ENCODE assay signal across 8 mouse cellular contexts in genomic region chr10:76468203-76469162, GRCm38 (mm10). TPM values are rescaled to one million over a fixed set of nuclear protein-coding genes. Genes with fewer than 3 reads are reported as not detected.
DNase-seq lines count a peak whose midpoint lies in the region; ATAC-seq and TF ChIP-seq lines count a peak whose summit lies in the region.

TSS of gene Mcm3ap (plus strand) at chr10:76468927.
TSS of gene Ybey (minus strand) at chr10:76469114.

- DNase-seq in WW6 (ENCODE audit: low read depth, low spot score) = peak; percentile 75
- DNase-seq in cerebellum, postnatal 4 days (ENCODE audit: low spot score in 2 of 2) = peak; percentile 78 to 88
- DNase-seq in gastrocnemius, adult 2 months = peak; percentile 94
- peak; percentile 95 for DNase-seq in hindbrain, postnatal 0 days (ENCODE audit: low spot score)
- peak; percentile 88 to 91 for DNase-seq in left cerebral cortex, adult 2 months (ENCODE audit: extremely low spot score in 1 of 2, low spot score in 2 of 2)
- DNase-seq in right cerebral cortex, adult 2 months (ENCODE audit: low spot score in 2 of 2) = peak; percentile 91
- peak; percentile 86 for DNase-seq in urinary bladder, postnatal 14 days (ENCODE audit: low spot score)

- TF ChIP-seq CTCF in gastrocnemius, adult 2 months (IDR thresholded peaks at IDR 0.05) = peak; percentile 52
- peak; percentile 67 for TF ChIP-seq CTCF in hindbrain, postnatal 0 days (IDR thresholded peaks at IDR 0.05; ENCODE audit: low read depth)
- peak; percentile 59 for TF ChIP-seq CTCF in left cerebral cortex, adult 2 months (IDR thresholded peaks at IDR 0.05)

- WGBS in hindbrain, postnatal 0 days = 2% methylated on average over 55 of the region's 55 CpGs

- peak within 1 kb of the TSS; percentile 87 for H3K9ac ChIP-seq in hindbrain, postnatal 0 days (replicated peaks; ENCODE audit: low read length)

- H3K27me3 ChIP-seq in hindbrain, postnatal 0 days (ENCODE audit: insufficient read depth, low read length) = no peaks in the 10 kb centered on the region

- intact Hi-C loops in gastrocnemius, adult 2 months (cut with DNase I) = loop anchor here (5.0 to 10.0 kb wide), 2 partner anchors 156 to 264 kb away; partner anchors contain the start of gene Col6a2
- intact Hi-C loops in left cerebral cortex, adult 2 months (cut with DNase I) = loop anchor here (1.0 to 5.0 kb wide), 3 partner anchors 26 to 951 kb away; partner anchors contain the start of genes Gucd1, Pcnt and Snrpd3

- H3K36me3 ChIP-seq in hindbrain, postnatal 0 days (ENCODE audit: insufficient read depth, low read length) = peaks cover 16% of the 10 kb centered on the region

- H3K4me3 ChIP-seq in gastrocnemius, adult 2 months = peak within 1 kb of the TSS; percentile 97
- H3K4me3 ChIP-seq in hindbrain, postnatal 0 days (ENCODE audit: low read length) = peak within 1 kb of the TSS; percentile 79
- peak within 1 kb of the TSS; percentile 57 for H3K4me3 ChIP-seq in left cerebral cortex, adult 2 months

- H3K4me2 ChIP-seq in hindbrain, postnatal 0 days (ENCODE audit: low read depth, low read length) = peak within 1 kb of the TSS; percentile 70

- no peaks in the 10 kb centered on the region for H3K9me3 ChIP-seq in hindbrain, postnatal 0 days (ENCODE audit: low read length)

- H3K4me1 ChIP-seq in hindbrain, postnatal 0 days (ENCODE audit: insufficient read depth, low read length) = peaks cover 6% of the 10 kb centered on the region; the same call in 1 of the 2 replicates

- peak; percentile 99 for ATAC-seq in hindbrain, postnatal 0 days
- ATAC-seq in megakaryocyte, adult 5-6 weeks (ENCODE audit: poor library complexity, severe bottlenecking) = peak; percentile 99

- peak within 1 kb of the TSS; percentile 96 for H3K27ac ChIP-seq in gastrocnemius, adult 2 months
- peak within 1 kb of the TSS; percentile 82 for H3K27ac ChIP-seq in hindbrain, postnatal 0 days
- peak within 1 kb of the TSS; percentile 92 for H3K27ac ChIP-seq in left cerebral cortex, adult 2 months

RNA-seq across cellular contexts. Expression of gene Mcm3ap, which starts in this region (rescaled TPM):
- 10 to 100 TPM; 18.0 to 23.8 TPM for total RNA-seq in gastrocnemius, adult 2 months (2021)
- 28.8 and 29.1 TPM in 2 replicates for total RNA-seq in hindbrain, postnatal 0 days (2014; rRNA removed)
- polyA plus RNA-seq in hindbrain, postnatal 0 days (2015; fragmentation: Nextera tagmentation; extraction: Ambion mirVana) = 49.0 and 55.7 TPM in 2 replicates
- total RNA-seq in left cerebral cortex, adult 2 months (2021) = 10 to 100 TPM; 48.4 to 49.0 TPM
- total RNA-seq in megakaryocyte, adult 5-6 weeks (2015) = 41.9 and 51.0 TPM in 2 replicates
- 51.5 and 56.8 TPM in 2 replicates for total RNA-seq in megakaryocyte, adult 5-6 weeks (2017)

RNA-seq across cellular contexts. Expression of gene Ybey, which starts in this region (rescaled TPM):
- total RNA-seq in gastrocnemius, adult 2 months (2021) = 1 to 10 TPM; 3.7 to 5.0 TPM
- total RNA-seq in hindbrain, postnatal 0 days (2014; rRNA removed) = 4.6 and 4.7 TPM in 2 replicates
- 4.1 and 4.2 TPM in 2 replicates for polyA plus RNA-seq in hindbrain, postnatal 0 days (2015; fragmentation: Nextera tagmentation; extraction: Ambion mirVana)
- 1 to 10 TPM; 4.2 to 4.5 TPM for total RNA-seq in left cerebral cortex, adult 2 months (2021)
- total RNA-seq in megakaryocyte, adult 5-6 weeks (2015) = 0.96 and 1.6 TPM in 2 replicates
- total RNA-seq in megakaryocyte, adult 5-6 weeks (2017) = 3.6 and 4.2 TPM in 2 replicates

Comparison
In these comparisons a context has a peak if more than half of its experiments do, and no peak if none do; other contexts are left out.
1. Peak in every context shown above with its lines: DNase-seq, ATAC-seq, H3K4me3 ChIP-seq and H3K27ac ChIP-seq.